Mouse (Mus musculus) liver, embryonic 16.5 days (tissue): ENCODE measurements around the gene Kptn. TPM values are rescaled to one million over a fixed set of nuclear protein-coding genes. Genes with fewer than 3 reads are reported as not detected.

Source experiments
- ATAC-seq: fragments of 200-750 bp; cut with Nextera tagmentation; 2 replicates; pipeline ENCODE4 v1.8.0; 2017; ENCODE audit warnings: low read depth, mild to moderate bottlenecking, moderate number of reproducible peaks, moderate library complexity
- H3K27ac ChIP-seq: fragments of 300-500 bp; sonication (generic); 2 replicates; pipeline ENCODE4 v1.5.1; 2014; ENCODE audit warnings: mild to moderate bottlenecking, low read length
- H3K27me3 ChIP-seq: fragments of 300-500 bp; sonication (generic); 2 replicates; pipeline ENCODE4 v1.6.1; 2014; ENCODE audit warnings: low read depth, low read length, mixed read lengths; ENCODE audit not compliant: control insufficient read depth, insufficient read depth
- H3K36me3 ChIP-seq: fragments of 300-500 bp; sonication (generic); 2 replicates; pipeline ENCODE4 v1.6.1; 2014; ENCODE audit warnings: mild to moderate bottlenecking; ENCODE audit not compliant: control insufficient read depth, insufficient read depth
- H3K4me1 ChIP-seq: fragments of 300-500 bp; sonication (generic); 2 replicates; pipeline ENCODE4 v1.6.1; 2014; ENCODE audit warnings: low read depth, low read length, mixed read lengths; ENCODE audit not compliant: control insufficient read depth
- H3K4me2 ChIP-seq: fragments of 300-500 bp; sonication (generic); 2 replicates; pipeline ENCODE4 v1.6.1; 2014; ENCODE audit warnings: low read depth, low read length, mixed read lengths
- H3K4me3 ChIP-seq: fragments of 300-500 bp; sonication (generic); 2 replicates; pipeline ENCODE4 v1.5.1; 2014; ENCODE audit warnings: low read depth, mild to moderate bottlenecking, low read length
- H3K9ac ChIP-seq: fragments of 300-500 bp; sonication (generic); 2 replicates; pipeline ENCODE4 v1.6.1; 2014; ENCODE audit warnings: low read depth, low read length
- H3K9me3 ChIP-seq: fragments of 300-500 bp; sonication (generic); replicated peaks from 2 replicates; pipeline ENCODE4 v1.6.1; 2016; ENCODE audit warnings: low read length; ENCODE audit not compliant: control insufficient read depth
- WGBS: fragments of 180-500 bp; shearing (Covaris S2); extraction: QIAGEN DNeasy Blood & Tissue Kit; methylation state at CpG from one replicate; pipeline ENCODE4 v1.1.7; 2014; ENCODE audit not compliant: insufficient replicate concordance; 5-methylcytosine and 5-hydroxymethylcytosine counted together
- polyA plus RNA-seq: library from polyadenylated mRNA; unstranded; fragments of >200 nt; fragmentation: Nextera tagmentation; extraction: Ambion mirVana; gene quantifications from 2 replicates; pipeline ENCODE4 v1.2.1, GENCODE M21; 2015

Kptn gene
- 7.3 and 7.8 TPM in 2 replicates for polyA plus RNA-seq

DNA sequence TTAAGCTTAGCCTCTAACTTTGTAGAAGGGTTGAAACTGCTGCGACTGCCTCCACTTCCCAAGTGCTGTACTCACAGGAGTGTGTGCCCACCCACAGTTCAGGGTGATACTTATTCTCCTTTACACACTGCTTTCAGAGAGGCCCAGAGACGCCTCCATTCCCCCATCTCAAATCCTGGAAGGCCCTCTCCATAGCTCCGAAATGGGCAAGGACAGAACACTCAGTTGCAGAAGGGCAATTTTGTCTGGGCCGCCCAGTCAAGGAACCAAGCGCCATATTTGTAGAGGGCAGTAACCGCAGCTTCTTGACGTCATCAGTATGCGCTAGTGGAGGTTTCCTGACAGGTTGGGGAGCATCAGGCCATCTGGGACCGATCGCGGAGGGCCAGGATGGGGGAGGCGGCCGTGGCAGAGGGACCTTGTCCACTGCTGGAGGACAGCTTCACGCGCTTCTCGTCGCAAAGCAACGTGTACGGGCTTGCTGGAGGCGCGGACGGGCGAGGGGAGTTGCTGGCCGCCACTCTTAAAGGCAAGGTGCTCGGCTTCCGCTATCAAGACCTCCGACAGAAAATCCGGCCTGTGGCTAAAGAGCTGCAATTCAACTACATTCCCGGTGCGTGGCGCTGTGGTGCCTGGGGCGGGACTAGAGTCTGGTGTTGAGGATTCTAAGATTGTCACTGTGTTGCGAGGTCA, at the start of gene Kptn:
Gene Kptn (plus strand): TSS at position 327 of the 693 bp plus-strand sequence.
- 1% methylated on average over 33 of the region's 33 CpGs for WGBS
- peak within 1 kb of the TSS; percentile 77 for H3K9ac ChIP-seq
- peak within 1 kb of the TSS; percentile 76 for H3K27ac ChIP-seq
- H3K9me3 ChIP-seq = no peaks in the 10 kb centered on the region
- H3K27me3 ChIP-seq = no peaks in the 10 kb centered on the region
- peaks cover 24% of the 10 kb centered on the region for H3K36me3 ChIP-seq
- peak within 1 kb of the TSS; percentile 80 for H3K4me3 ChIP-seq
- H3K4me2 ChIP-seq = peak within 1 kb of the TSS; percentile 70
- peak; percentile 81 for ATAC-seq
- peaks cover 6% of the 10 kb centered on the region for H3K4me1 ChIP-seq

GRCm38 (mm10) chr7:16070846-16071245, 48.8 kb upstream of the Kptn start:
- H3K36me3 ChIP-seq = no peaks in the 10 kb centered on the region
- no peaks in the 10 kb centered on the region for H3K27me3 ChIP-seq
- no peak overlapping the region for H3K9ac ChIP-seq
- no peaks in the 10 kb centered on the region for H3K9me3 ChIP-seq
- H3K27ac ChIP-seq = no peak overlapping the region
- H3K4me1 ChIP-seq = peaks cover 3% of the 10 kb centered on the region; the same call in 1 of the 2 replicates
- no peak for ATAC-seq
- no peak overlapping the region for H3K4me2 ChIP-seq
- H3K4me3 ChIP-seq = no peak overlapping the region

DNA sequence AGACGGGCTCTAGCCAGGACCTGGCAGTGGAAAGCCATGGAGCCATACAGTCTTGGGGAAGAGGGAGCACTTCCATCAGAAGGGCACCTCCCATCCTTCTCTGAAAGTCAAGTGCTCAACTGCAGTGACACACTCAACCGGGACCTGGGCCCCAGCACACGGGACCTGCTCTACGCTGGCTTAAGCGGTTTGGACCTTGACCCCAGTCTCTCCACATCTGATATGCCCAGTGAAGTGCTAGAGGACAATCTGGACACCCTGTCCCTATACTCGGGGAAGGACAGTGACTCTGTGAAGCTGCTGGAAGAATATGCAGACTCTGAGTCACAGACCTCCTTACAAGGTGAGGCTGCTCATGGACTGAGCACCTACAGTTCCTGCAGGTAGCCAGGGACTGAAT, 47.8 kb upstream of the Kptn start:
- H3K4me3 ChIP-seq = no peak overlapping the region
- no peaks in the 10 kb centered on the region for H3K27me3 ChIP-seq
- peaks cover 3% of the 10 kb centered on the region; the same call in 1 of the 2 replicates for H3K4me1 ChIP-seq
- no peaks in the 10 kb centered on the region for H3K36me3 ChIP-seq
- H3K27ac ChIP-seq = no peak overlapping the region
- H3K9ac ChIP-seq = no peak overlapping the region
- 56% methylated on average over 6 of the region's 6 CpGs for WGBS
- H3K9me3 ChIP-seq = no peaks in the 10 kb centered on the region
- peak; percentile 66; the same call in 1 of the 2 replicates for ATAC-seq
- no peak overlapping the region for H3K4me2 ChIP-seq

- no peak for ATAC-seq
Measured at GRCm38 (mm10) chr7:16079947-16080346, 39.7 kb upstream of the Kptn start.

DNA sequence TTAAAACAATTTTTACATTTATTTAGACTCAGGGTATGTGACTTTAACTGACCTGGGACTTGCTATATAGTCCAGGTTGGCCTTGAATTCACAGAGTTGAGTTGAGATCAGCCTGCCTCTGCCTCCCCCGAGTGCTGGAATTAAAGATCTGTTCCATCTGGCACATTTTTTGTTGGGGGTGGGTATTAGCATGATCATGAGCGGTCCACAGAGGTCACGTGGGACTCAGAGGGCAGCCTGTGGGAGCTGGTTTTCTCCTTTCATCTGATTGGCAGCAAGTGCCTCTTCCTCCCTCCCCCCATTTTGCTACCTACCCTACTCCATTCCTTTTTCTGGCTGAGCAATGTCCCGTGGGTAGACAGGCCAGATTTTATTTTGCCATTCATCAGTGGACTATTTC, 39.1 kb upstream of the Kptn start:
- no peak for ATAC-seq
- H3K4me1 ChIP-seq = no peaks in the 10 kb centered on the region
- WGBS = 48% methylated on average over 4 of the region's 4 CpGs

More at GRCm38 (mm10) chr7:16079947-16080346, 39.7 kb upstream of the Kptn start:
- H3K36me3 ChIP-seq = no peaks in the 10 kb centered on the region
- no peaks in the 10 kb centered on the region for H3K27me3 ChIP-seq
- 56% methylated on average over 1 of the region's 1 CpGs for WGBS
- no peak overlapping the region for H3K27ac ChIP-seq
- no peaks in the 10 kb centered on the region for H3K9me3 ChIP-seq
- no peaks in the 10 kb centered on the region for H3K4me1 ChIP-seq
- no peak overlapping the region for H3K4me3 ChIP-seq
- no peak overlapping the region for H3K9ac ChIP-seq
- H3K4me2 ChIP-seq = no peak overlapping the region

GRCm38 (mm10) chr7:16083361-16083760, 36.3 kb upstream of the Kptn start:
- Histone ChIP-seq H3K4me3 (no peak overlapping the region), H3K27me3 (no peaks in the 10 kb centered on the region), H3K27ac (no peak overlapping the region), H3K9me3 (no peaks in the 10 kb centered on the region), H3K36me3 (no peaks in the 10 kb centered on the region), H3K4me1 (no peaks in the 10 kb centered on the region), H3K9ac (no peak overlapping the region), H3K4me2 (no peak overlapping the region)
- 62% methylated on average over 4 of the region's 4 CpGs for WGBS
- no peak for ATAC-seq

More for the DNA sequence above, 39.1 kb upstream of the Kptn start:
- H3K4me3 ChIP-seq = no peak overlapping the region
- H3K4me2 ChIP-seq = no peak overlapping the region
- no peak overlapping the region for H3K9ac ChIP-seq
- H3K27ac ChIP-seq = no peak overlapping the region
- H3K9me3 ChIP-seq = no peaks in the 10 kb centered on the region
- no peaks in the 10 kb centered on the region for H3K27me3 ChIP-seq
- H3K36me3 ChIP-seq = no peaks in the 10 kb centered on the region

GRCm38 (mm10) chr7:16087587-16087986, 32.1 kb upstream of the Kptn start:
- 60% methylated on average over 2 of the region's 2 CpGs for WGBS
- no peaks in the 10 kb centered on the region for H3K4me1 ChIP-seq

GRCm38 (mm10) chr7:16094592-16094991, 25.1 kb upstream of the Kptn start:
- Histone ChIP-seq H3K9ac (no peak overlapping the region), H3K4me1 (peaks cover 8% of the 10 kb centered on the region), H3K27ac (no peak overlapping the region), H3K9me3 (no peaks in the 10 kb centered on the region), H3K27me3 (no peaks in the 10 kb centered on the region), H3K4me2 (no peak overlapping the region), H3K4me3 (no peak overlapping the region), H3K36me3 (no peaks in the 10 kb centered on the region)
- no peak for ATAC-seq
- WGBS = 46% methylated on average over 3 of the region's 3 CpGs

More at GRCm38 (mm10) chr7:16087587-16087986, 32.1 kb upstream of the Kptn start:
- Histone ChIP-seq H3K4me3 (no peak overlapping the region), H3K27me3 (no peaks in the 10 kb centered on the region), H3K36me3 (no peaks in the 10 kb centered on the region), H3K27ac (no peak overlapping the region), H3K9ac (no peak overlapping the region), H3K4me2 (no peak overlapping the region), H3K9me3 (no peaks in the 10 kb centered on the region)
- ATAC-seq = no peak
